Mouse (Mus musculus) CD8-positive naive resting alpha-beta T cell, adult 2 months (primary cell): ENCODE measurements around the gene Csdc2.

ENCODE experiments used
- DNase-seq, 2 experiments: peaks; one replicate each; pipeline ENCODE4 v3.0.0; 2022; ENCODE audit warnings: low read depth in 2 of 2, low spot score in 2 of 2

Gene Csdc2

GRCm38 (mm10) chr15:81987646-81988045 lies 51.1 kb downstream of the Csdc2 start, which contains the start of gene Xrcc6:
Gene Xrcc6, plus strand, starts transcription at chr15:81987835.
- DNase-seq, result no peak

- peak; percentile 29 to 63 for DNase-seq
Measured at GRCm38 (mm10) chr15:81989371-81990062, 53.0 kb downstream of the Csdc2 start.

DNA sequence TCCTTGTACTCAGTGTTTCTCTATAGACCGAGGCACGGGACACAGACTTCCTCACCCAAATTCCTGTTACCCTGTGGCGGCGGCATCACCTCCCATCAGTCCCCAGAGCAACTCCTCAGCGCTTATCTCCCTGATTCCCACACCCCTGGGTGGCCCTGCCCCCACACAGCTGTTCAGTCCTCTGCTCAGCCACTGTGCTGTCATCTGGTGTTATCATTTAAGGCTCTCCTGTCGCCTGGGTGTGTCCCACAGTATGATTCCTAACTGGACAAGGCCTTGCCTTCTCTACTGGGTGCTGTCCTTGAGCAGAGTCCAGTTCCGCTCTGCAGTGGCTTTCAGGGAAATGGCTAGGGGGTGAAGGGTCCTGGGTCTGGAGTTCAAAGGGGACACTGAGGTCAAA lies 54.0 kb downstream of the Csdc2 start:
- DNase-seq, result no peak

DNA sequence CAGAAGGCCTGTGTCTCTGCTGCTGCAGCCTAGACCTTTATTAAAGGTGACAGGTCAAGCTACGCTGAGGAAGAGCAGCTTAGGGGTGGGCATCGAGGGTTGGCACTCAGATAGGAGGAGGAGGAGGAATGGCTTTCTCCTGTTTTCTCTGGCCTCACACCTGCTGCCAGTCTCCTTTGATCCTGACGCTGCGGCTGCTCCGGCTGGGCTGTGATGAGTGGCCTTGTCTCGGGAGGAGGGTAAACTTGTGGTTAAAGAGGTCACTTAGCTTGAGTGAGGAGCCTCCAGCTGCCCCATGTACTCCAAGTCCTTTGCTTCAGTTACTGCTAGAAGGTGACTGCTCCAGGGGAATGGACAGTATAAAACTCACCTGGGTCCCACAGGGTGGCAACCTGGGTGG lies 57.4 kb downstream of the Csdc2 start:
- no peak for DNase-seq
